Mouse (Mus musculus) C2C12 (cell line): ENCODE data around the gene Faf2. TPM values are rescaled to one million over a fixed set of nuclear protein-coding genes. Genes with fewer than 3 reads are reported as not detected.

Experiments used
- H3K27me3 ChIP-seq: one replicate; pipeline ENCODE4 v1.6.1; 2011; ENCODE audit not compliant: control insufficient read depth, insufficient read depth, insufficient read length
- H3K36me3 ChIP-seq: one replicate; pipeline ENCODE4 v1.6.1; 2011; ENCODE audit not compliant: control insufficient read depth, insufficient read depth
- H3K4me3 ChIP-seq: one replicate; pipeline ENCODE4 v1.5.1; 2011; ENCODE audit warnings: mild to moderate bottlenecking, control low read depth; ENCODE audit not compliant: poor library complexity, insufficient read depth, severe bottlenecking
- H3K79me2 ChIP-seq: one replicate; pipeline ENCODE4 v1.6.1; 2011; ENCODE audit not compliant: control insufficient read depth, insufficient read depth
- H3K79me3 ChIP-seq: one replicate; pipeline ENCODE4 v1.6.1; 2011; ENCODE audit warnings: low read depth, control low read depth
- H3ac ChIP-seq: one replicate; pipeline ENCODE3; 2011; ENCODE audit warnings: low read depth; ENCODE audit not compliant: control insufficient read depth, insufficient read length
- CEBPB ChIP-seq: IDR thresholded peaks from one replicate; pipeline ENCODE4 v1.6.1; 2011; ENCODE audit warnings: low read depth, mild to moderate bottlenecking, control low read depth, moderate library complexity
- CTCF ChIP-seq: IDR thresholded peaks from one replicate; pipeline ENCODE4 v1.5.1; 2011; ENCODE audit not compliant: control insufficient read depth, insufficient read depth, insufficient read length
- FOSL1 ChIP-seq: IDR thresholded peaks from one replicate; pipeline ENCODE4 v1.8.0; 2011; ENCODE audit warnings: mild to moderate bottlenecking, low read length; ENCODE audit not compliant: poor library complexity, insufficient read depth, severe bottlenecking
- MAX ChIP-seq: IDR thresholded peaks from one replicate; pipeline ENCODE4 v1.6.1; 2011; ENCODE audit warnings: mild to moderate bottlenecking, control low read depth
- MYOD1 ChIP-seq: IDR thresholded peaks from one replicate; pipeline ENCODE4 v1.6.1; 2011; ENCODE audit warnings: low read depth; ENCODE audit not compliant: control insufficient read depth, insufficient read length
- MYOG ChIP-seq: IDR thresholded peaks from one replicate; pipeline ENCODE4 v1.6.1; 2011; ENCODE audit not compliant: control insufficient read depth, insufficient read length; ENCODE audit errors: extremely low read depth
- USF1 ChIP-seq: IDR thresholded peaks from one replicate; pipeline ENCODE4 v1.6.1; 2011; ENCODE audit warnings: low read depth, mild to moderate bottlenecking, control low read depth, moderate library complexity
- long read RNA-seq, 2 experiments: library from polyadenylated mRNA; unstranded; transcript quantifications; one replicate each; pipeline ENCODE4 v2.0.0; 2019 to 2020
- polyA plus RNA-seq: library from polyadenylated mRNA; unstranded; fragments of >200 nt; fragmentation: generic; extraction: Trizol; gene quantifications from one replicate; pipeline ENCODE4 v1.2.1, GENCODE M21; 2012; ENCODE audit warnings: missing spikeins

Gene Faf2
- polyA plus RNA-seq, result 33.5 TPM
- long read RNA-seq, experiment 1, full-length matches to known transcripts, result 33 of 43 reads
- long read RNA-seq, experiment 1, partial matches to known transcripts, result 2 of 43 reads
- long read RNA-seq, experiment 1, other reads (novel, unspliced or antisense), result 8 of 43 reads
- long read RNA-seq, experiment 2, full-length matches to known transcripts, result 107 of 134 reads
- long read RNA-seq, experiment 2, partial matches to known transcripts, result 1 of 134 reads
- long read RNA-seq, experiment 2, other reads (novel, unspliced or antisense), result 26 of 134 reads

- no peak for TF ChIP-seq MAX
- TF ChIP-seq MYOG, result no peak
- no peak for TF ChIP-seq MYOD1
- peak; percentile 87 for TF ChIP-seq CTCF
- no peak for TF ChIP-seq FOSL1
- no peak for TF ChIP-seq USF1
- TF ChIP-seq CEBPB, result no peak
- H3ac ChIP-seq, result peak within 1 kb of the TSS; percentile 94
- H3K27me3 ChIP-seq, result no peaks in the 10 kb centered on the region
- H3K4me3 ChIP-seq, result peak within 1 kb of the TSS; percentile 98
- H3K79me3 ChIP-seq, result peaks cover 44% of the 10 kb centered on the region
- H3K79me2 ChIP-seq, result peaks cover 47% of the 10 kb centered on the region
- H3K36me3 ChIP-seq, result no peaks in the 10 kb centered on the region
Observed at GRCm38 (mm10) chr13:54621155-54621932, at the start of gene Faf2. Faf2 (plus strand) TSS chr13:54621784.

DNA sequence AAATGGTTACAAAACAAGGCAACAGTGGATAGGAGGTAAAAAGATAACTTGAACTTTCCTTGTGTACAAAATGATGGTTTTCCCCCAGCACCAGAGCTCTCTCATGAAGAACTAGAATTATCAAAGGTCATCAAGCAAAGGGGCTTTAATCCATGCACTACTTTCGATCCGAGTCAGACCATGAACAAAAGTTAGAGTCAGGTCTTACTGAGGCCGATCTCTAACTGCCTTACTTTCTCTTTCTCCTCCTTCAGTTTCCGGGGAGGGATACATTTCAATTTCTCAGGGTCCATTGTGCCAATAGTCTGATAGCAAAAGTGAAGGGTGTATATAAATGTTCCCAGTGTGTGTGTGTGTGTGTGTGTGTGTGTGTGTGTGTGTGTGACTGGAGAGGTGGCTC is 49.0 kb upstream of the Faf2 start:
- TF ChIP-seq FOSL1, result no peak
- TF ChIP-seq USF1, result no peak
- TF ChIP-seq CTCF, result no peak
- no peaks in the 10 kb centered on the region for H3K79me2 ChIP-seq
- H3ac ChIP-seq, result no peak overlapping the region
- no peaks in the 10 kb centered on the region for H3K27me3 ChIP-seq
- H3K4me3 ChIP-seq, result no peak overlapping the region
- H3K79me3 ChIP-seq, result peaks cover 2% of the 10 kb centered on the region
- H3K36me3 ChIP-seq, result no peaks in the 10 kb centered on the region

DNA sequence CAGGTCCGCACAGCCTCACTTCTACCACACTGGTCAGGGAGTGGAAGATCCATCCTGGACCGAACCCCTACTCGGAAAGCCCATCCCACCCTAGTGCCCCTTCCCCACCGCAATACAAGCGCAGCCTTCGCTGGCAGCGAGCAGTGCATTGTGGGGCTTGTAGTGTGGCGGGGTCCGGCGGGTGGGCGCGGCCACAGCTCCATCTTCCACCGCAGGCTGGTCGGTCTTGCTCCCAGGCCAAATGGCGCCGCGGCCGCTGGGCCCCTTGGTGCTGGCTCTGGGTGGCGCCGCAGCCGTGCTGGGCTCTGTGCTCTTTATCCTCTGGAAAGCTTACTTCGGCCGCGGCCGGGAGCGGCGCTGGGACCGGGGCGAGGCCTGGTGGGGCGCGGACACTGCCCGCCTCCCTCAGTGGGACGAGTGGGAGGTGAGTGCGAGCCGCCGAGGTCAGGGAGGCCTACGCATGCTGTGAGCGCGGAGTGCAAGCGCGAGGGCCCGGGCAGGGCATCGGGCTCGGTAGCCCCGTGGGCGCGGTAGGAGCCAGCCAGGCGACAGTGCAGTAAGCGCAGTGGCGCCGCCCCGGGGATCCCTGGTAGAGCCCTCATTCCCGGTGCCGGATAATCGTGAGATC is 46.6 kb upstream of the Faf2 start, which contains the start of gene Arl10:
TSS of gene Arl10 (plus strand) at position 162 of the 628 bp plus-strand sequence.
- Histone ChIP-seq H3K4me3 (peak within 1 kb of the TSS; percentile 52), H3K79me3 (peaks cover 2% of the 10 kb centered on the region), H3K36me3 (no peaks in the 10 kb centered on the region), H3K79me2 (no peaks in the 10 kb centered on the region), H3ac (peak within 1 kb of the TSS; percentile 97), H3K27me3 (no peaks in the 10 kb centered on the region)
- no peak for TF ChIP-seq CEBPB
- peak; percentile 34 for TF ChIP-seq CTCF
- peak; percentile 70 for TF ChIP-seq MAX
- TF ChIP-seq MYOG, result no peak
- TF ChIP-seq USF1, result no peak
- TF ChIP-seq FOSL1, result no peak
- no peak for TF ChIP-seq MYOD1

- TF ChIP-seq USF1 (no peak), CEBPB (no peak), FOSL1 (no peak), MYOG (no peak), CTCF (no peak), MYOD1 (no peak), MAX (no peak)
- H3K4me3 ChIP-seq, result peak overlapping the region; percentile 52
- no peaks in the 10 kb centered on the region for H3K36me3 ChIP-seq
- H3K79me3 ChIP-seq, result peaks cover 2% of the 10 kb centered on the region
- H3K27me3 ChIP-seq, result no peaks in the 10 kb centered on the region
- H3ac ChIP-seq, result peak overlapping the region; percentile 97
- no peaks in the 10 kb centered on the region for H3K79me2 ChIP-seq
Observed at GRCm38 (mm10) chr13:54575489-54575888, 46.1 kb upstream of the Faf2 start.

DNA sequence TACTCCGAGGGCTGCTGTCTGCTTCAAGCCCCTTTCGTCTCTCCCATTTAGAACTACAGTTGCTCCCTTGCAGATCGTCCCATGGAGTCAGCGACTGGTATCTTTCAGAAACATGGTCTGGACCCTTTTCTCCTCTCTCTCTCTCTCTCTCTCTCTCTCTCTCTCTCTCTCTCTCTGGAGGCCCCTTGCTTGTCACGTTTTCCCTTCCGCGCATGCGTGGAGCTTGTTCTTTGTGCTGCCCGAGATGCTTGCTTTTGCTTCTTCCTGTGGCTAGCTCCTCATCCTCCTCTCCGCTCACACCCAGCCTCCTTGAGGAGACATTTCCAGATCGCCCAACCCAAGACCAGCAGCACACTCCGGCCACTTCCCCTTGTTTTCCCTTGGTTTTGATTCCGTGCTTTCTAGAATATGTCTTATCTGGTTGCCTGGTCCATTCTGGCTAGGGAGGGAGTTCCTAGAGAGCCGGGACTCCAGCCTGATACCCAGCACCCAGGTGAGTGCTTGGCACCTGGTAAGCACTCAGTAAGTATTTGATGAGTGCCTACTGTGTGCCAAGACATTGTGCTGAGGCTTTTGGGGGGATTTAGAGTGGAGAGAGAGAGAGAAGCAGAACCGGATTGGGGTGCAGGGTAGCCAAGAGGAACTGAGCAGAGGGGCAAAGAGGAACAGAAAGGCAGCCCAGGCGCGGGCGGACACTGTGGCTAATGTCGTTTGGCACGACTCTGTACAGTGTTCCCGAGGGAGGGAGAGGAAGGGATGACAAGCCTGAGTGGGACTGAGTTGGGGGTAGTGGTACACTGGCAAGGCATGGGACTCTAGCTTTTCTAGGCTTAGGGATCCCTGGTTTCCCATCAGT is 43.7 kb upstream of the Faf2 start:
- no peak for TF ChIP-seq CEBPB
- no peak for TF ChIP-seq FOSL1
- TF ChIP-seq MYOD1, result no peak
- no peak for TF ChIP-seq CTCF
- no peak for TF ChIP-seq MYOG
- no peak for TF ChIP-seq MAX
- TF ChIP-seq USF1, result no peak
- H3K79me2 ChIP-seq, result no peaks in the 10 kb centered on the region
- no peak overlapping the region for H3K4me3 ChIP-seq
- peaks cover 19% of the 10 kb centered on the region for H3K36me3 ChIP-seq
- H3ac ChIP-seq, result no peak overlapping the region
- no peaks in the 10 kb centered on the region for H3K27me3 ChIP-seq
- peaks cover 2% of the 10 kb centered on the region for H3K79me3 ChIP-seq
